Mouse (Mus musculus) WW6 (cell line): ENCODE results near the gene Fcnb.

Experiments used
- DNase-seq: peaks from one replicate; pipeline ENCODE4 v3.0.0-alpha.2; 2013; ENCODE audit warnings: low read depth, low spot score

The Fcnb gene

GRCm38 (mm10) chr2:28084768-28085167 is at the start of gene Fcnb:
Gene Fcnb, minus strand, starts transcription at chr2:28084885.
- no peak for DNase-seq

- DNase-seq: no peak
Measured at GRCm38 (mm10) chr2:28133833-28134232, 49.1 kb upstream of the Fcnb start.

- DNase-seq: no peak
Measured at GRCm38 (mm10) chr2:28132117-28132516, 47.4 kb upstream of the Fcnb start.

DNA sequence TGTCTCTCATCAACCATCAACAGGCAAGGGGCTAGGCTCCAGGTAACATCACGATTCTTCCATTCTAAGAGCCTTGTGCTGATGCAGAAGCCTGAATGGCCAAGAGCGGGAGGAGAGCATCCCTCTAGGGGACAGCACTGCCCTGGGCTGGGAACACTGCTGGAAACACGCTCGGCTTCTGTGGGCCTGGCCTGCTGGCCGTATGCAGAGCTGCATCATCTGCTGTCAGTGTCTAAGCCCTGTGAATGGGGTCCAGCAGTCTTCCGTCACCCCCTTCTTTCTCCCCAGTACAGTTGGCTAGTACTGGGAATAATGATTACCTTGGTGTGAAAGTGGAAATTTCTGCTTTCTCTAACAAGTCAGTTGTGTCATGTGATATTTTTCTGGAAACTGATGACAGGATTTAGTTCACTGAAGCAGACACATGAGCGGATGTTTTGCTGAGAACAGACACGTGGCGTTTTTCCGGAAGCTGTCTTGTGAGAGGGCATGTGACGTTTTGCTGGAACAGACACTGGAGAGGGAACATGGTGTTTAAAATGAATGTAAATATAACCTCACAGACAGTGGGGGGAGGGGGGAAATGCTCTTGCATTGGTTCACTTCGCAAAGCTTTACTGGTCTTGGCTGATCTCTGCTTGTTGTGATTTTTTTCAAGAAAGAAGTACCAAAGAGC is 42.2 kb upstream of the Fcnb start:
- DNase-seq: no peak

DNA sequence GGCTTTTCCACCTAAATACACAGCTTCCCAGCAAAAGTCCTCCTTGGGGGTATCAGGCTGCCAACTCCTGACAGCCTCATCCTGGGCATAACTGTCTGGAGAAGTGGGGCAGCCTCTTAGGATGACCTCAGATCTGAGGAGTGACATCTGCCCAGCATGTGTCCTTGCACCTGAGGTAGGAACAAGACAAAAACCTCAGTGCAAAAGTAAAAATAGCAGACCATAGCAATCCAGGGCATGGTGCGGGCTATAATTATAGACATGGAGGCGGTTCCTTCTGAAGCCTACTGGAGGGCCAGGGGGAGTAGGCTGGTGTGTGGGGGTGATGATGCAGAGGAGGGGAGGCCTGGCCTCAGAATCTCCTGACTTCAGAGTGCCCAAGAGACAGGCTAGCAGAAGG is 39.2 kb upstream of the Fcnb start:
- DNase-seq: no peak

DNA sequence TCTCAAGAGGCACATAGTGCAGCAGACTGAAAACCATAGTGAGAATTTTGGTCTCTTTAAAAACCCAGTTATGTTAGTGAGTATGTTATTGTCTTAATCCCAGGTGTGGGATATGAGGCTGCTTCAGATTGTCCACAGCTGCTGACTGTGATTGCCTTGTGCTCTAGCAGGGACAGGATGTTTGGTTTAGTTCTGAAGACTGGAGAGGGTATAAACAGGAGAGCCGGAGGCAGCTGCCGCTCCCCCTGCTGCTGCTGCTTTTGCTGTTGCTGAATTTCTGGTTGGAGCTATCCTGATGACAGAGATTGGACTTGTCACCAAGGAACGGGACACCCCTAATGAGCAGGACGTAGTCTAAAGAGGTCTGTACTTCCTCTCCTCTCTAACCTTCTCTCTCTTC is 36.6 kb upstream of the Fcnb start:
- DNase-seq: no peak

DNA sequence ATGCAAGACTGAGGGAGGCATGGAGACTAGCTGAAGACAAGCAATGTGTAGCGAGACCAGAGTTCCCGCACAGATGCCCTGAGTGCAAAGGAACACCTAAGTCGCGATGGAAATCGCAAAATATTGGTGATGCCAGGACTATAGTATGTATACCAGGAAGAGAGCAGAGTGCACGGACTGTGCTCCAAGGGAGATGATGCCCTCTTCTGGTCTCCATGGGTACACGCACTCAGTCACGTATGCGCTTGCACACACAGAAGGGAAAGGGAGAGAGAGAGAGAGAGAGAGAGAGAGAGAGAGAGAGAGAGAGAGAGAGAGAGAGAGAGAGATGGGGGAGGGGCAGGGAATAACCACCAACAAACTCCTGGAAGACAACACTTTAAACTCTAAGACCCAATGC is 35.7 kb upstream of the Fcnb start:
- DNase-seq: no peak

GRCm38 (mm10) chr2:28118518-28119116 is 33.9 kb upstream of the Fcnb start:
- no peak for DNase-seq

DNA sequence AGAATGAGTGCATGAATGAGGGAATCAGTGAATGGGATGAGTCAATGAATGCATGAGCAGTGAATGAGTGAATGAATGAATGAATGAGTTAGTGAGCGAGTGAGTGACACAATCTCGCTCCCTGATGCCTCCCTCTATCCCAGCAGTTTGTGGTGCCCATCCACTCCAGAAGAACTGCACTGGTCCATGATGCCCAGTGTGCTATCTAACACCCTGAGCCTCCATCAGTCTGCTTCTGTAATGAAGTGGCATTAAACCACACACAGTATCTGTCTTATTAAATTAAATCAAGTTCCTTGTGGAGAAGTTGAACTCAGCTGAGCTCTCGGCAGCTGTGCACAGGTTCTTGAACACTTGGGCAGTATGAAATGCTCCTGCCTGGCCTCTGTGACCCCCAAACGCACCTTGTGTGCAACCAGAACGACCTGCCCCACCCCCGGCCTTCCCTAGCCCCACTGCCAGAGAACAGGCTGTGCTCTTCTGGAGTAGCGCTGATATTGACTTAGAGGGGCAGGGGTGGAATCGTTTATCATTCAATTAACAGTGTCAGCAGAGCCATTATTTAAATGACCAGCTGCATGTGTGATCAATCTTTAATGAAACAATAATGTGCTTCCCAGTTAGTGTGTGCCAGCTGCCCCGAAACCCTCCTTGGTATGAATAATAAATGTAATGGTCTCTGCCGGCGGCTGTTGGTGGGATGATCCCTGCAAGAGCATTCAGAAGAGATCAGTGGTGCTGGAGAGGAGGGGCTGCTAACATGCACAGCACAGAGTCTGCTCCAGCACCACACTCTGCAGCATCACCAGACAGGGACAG is 33.0 kb upstream of the Fcnb start:
- no peak for DNase-seq

GRCm38 (mm10) chr2:28108763-28109162 is 24.1 kb upstream of the Fcnb start:
- DNase-seq: no peak

DNA sequence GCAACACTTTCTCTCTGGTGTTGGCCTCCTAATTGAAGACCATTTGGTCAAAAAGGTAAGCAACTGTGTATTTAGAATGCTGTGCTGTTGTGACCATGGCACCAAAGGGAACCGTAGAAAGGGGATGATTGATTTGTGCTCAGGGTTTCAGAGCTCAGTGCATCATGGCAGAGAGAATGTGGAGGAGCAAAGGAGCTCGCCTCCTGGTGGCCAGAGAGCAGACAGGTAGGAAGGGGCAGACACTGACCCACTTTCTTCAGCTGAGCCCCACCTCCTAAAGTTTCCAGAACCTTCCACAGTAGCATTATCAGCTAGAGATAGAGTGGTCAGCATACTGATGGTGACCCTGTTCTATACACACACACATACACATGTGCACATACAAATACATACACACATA is 21.3 kb upstream of the Fcnb start:
- no peak for DNase-seq

- no peak for DNase-seq
Measured at GRCm38 (mm10) chr2:28103653-28104052, 19.0 kb upstream of the Fcnb start.

- no peak for DNase-seq
Measured at GRCm38 (mm10) chr2:28101892-28102291, 17.2 kb upstream of the Fcnb start.

- DNase-seq: no peak
Measured at GRCm38 (mm10) chr2:28100796-28101483, 16.3 kb upstream of the Fcnb start.

- DNase-seq: no peak
Measured at GRCm38 (mm10) chr2:28098547-28099505, 14.1 kb upstream of the Fcnb start.

DNA sequence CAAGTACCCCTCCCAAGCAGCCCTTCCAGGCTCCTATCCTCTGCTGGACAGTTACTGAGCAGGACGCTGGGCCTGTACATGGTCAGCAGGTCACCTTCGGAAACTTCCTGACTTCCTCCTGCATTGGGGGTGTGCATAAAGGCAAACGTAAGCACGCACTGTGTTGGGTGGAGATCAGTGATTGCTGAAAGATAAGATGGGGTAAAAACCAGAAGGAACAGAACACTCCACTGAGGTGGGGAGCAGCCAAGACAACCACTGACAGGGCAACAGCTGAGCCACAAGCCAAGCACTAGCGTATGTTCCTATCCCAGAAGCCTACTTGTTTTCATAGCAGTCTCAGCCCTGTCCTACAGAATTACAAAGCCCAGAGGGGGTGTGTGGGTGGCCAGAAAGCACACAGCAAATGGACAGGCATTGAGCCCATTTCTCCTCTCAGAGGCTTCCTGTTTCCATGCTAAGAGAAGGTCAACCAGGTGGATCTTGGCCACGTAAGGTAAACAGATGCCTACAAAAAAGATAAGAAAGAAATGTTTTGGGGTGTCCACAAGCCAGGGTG is 12.1 kb upstream of the Fcnb start:
- DNase-seq: no peak

DNA sequence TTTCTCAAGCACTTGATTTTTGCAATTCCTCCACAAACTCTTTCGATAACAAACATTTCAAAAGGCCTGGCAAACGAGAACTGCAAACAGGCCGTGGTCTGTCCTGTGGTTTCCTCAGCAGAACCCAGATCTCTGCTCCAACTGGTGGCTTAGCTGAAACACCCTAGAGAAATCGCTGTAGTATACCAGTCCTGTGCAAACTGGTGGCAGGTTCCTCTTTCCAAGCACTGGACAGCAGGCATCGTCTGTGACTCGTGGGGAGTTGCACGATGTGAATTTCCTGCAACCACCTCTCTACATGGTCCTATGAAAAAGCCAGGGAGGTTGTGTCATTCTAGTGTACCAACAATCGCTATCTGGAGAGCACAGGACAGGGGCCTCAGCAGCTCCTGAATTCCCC is 7.4 kb upstream of the Fcnb start:
- DNase-seq: no peak

- DNase-seq: no peak
Measured at GRCm38 (mm10) chr2:28091042-28091441, 6.4 kb upstream of the Fcnb start.

- no peak for DNase-seq
Measured at GRCm38 (mm10) chr2:28090299-28091008, 5.8 kb upstream of the Fcnb start.

DNA sequence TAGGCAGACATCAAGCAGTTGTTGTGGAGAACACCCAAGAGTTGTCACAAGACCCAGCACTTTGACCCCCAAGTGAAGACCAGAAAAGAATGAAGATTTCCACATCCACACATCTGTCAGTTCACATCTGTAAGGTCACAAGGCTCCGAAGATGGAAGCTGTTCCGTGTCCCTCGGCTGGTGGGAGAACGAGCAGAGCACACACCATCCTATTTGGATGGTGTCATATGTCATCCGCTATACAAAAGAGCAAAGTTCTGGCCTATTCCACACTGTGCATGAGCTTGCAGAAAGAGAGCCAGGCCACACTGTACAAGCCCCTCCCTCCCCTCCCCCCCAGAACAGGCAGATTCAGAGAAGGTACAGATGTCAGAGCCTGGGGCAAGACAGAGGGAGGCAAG is 4.4 kb upstream of the Fcnb start:
- no peak for DNase-seq
